Mouse (Mus musculus): ENCODE data around the gene Qk.

The Qk gene

DNA sequence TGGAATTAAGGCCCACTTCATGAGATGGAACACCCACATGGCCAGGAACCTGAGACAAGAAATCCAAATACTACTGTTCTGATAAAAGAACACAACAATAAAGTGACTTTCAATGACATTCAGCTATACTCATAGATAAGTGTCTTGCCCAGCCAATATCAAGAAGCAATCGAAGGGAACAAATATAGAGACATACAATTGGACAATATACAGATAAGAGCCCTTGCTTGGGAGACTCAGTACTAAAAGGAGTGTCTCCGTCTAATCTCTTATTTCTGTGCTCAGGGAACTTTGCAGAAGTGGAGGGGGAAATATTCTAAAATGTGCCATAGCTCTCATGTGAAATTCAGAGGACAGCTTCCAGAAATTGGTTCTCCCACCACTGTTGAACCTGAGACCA is 83.1 kb downstream of the Qk start:
- no peak for DNase-seq

DNA sequence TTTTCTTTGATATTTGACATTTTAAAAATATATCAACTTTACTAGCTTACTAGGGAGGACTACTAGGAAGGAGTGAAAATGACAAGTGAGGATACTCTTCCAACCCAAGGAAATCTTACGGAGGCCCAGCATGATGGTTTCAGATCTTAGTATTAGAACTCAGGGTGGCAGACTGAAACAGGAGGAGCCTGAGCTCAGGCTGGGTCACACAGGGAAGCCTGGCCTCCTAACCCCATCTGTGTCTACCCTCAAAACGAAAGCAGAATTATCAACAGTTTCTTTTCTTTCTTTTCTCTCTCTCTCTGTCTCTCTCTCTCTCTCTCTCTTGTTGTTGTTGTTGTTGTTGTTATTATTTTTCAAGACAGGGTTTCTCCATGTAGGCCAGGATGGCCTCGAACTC is 87.2 kb downstream of the Qk start:
- no peak for DNase-seq

DNA sequence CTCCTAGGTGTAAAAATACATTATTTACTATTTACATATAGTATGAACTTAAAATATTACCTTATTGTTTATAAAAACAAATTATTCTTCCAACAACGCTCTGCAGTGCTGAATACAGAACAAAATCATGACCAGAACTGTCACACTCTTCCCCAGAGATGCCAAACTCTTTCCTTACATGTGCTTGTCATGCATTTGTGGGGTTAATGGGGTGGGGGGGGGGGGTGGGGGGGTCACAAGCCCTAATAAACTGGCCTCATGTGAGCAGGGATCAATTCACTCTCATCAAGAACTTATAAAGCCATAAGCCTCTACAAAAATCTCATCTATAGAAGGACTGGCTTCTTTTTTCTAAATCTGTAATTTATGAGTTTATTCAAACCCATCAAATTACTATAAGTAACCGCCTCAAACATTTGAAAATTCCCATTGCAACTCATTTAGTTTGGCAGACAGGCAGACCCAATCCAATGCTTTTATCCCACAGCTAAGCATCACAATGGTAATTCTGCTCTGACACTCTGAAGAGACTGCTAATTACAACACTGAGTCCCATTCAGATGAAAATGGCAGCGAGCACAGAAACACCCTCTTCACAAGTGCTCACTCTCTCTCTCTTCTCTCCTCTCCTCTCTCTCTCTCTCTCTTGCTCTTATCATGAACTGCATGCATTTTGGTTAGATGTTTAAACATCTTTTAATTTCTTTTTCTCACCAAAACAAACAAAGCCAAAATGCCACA is 91.7 kb downstream of the Qk start:
- DNase-seq, result no peak

DNA sequence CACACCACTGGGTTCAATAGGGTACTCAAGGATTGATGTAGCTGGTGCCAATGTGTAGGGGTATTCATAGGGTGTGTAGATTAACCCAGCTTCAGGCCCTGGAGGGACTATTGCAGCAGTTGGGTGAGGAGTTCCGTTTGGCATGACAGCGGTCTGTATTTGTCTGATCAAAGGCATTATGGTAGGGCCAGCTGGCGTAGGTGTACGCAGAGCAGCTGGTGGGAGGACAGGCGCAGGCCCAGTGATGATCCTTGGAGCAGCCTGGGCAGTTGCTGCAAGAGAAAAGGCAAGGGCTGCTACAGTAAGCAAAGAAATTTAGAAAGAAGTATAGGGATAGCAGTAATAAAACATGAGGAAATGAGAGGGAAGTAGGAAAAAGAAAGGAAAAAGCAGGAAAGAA is 103.5 kb downstream of the Qk start:
- DNase-seq, result peak; percentile 23 to 27

DNA sequence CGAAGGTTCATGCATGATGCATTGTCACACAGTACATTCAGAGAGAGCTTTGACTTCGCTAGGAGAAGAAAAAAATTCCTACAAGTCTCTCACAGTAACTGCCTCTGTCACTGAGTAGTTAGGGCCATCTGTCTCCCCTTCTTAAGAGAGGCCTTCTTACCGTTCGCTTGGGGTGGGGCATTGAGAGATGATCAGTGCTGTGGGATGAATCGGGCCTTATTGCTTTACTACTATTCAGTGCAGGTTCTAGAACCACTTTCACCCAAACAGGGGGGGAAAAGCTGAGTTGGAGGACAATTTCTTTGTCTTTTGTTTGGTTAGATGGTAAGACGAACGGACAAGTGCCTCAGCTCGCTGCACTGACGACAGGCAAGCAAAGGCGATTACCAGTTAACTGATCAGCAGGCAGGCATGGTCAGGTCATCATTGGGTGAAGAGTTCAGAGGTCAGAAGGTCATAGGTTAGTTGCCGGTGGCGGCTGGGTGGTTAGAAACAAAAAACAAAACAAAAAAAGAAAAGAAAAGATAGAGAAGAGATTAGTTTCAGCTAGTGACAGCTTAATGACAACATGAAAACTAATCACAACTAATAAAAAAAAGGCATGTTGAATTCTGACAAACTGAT is 110.4 kb downstream of the Qk start:
- DNase-seq, result no peak

DNA sequence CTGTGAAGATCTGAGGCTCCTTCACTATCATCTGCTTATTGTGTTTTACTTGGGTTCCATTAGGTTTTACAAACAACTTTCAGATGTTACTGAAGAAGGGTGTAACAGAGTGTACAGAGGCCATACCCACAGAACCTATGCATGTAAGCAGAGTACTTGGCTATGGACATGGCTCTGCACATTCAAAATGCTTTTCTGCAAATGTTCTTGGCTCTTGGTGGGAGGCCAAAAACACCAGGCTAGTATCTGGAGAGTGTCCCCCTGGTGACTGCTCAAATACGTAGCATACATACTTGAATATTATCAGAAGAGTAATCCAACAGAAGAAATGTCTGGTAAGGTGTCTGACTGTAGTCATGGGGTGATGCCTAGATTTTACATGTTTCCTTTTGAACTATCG is 121.0 kb downstream of the Qk start:
- DNase-seq, result no peak

DNA sequence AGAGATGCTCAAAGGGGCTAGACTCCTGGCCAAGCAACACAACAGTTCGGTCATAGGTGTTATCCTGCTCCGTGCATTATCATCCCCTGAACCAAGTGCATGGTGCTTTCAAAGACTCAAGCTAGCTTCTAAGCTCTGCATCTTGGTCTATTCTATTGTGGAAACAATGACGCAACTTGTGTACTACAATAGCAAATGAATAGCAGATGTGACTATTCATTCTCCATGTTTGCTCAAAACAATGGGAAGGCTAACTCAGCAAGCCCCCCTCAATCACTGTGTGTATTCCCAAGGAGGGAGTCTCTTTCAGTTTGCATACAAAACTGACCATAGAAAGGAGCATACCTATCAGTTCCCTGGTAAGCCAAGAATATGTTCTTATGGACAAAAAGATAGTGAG is 121.4 kb downstream of the Qk start:
- no peak for DNase-seq

DNA sequence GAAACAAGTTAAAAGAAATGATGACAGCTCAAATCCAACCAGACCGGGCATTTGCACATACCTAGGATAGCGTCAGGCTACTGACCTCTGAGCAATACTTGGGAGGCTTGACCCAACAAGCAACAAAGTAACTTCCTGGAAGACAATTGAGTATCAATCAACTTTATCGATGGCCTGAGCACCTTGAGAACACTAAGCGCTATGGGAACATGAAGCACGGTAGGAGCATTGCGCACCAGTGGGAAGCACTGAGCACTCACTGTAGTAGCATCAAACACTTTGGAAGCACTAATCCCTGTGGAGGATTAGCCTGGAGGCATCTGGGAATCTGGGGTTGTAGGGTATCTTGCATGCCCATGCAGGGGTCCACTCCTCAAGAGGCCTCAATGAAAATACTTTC is 124.0 kb downstream of the Qk start:
- DNase-seq, result no peak

DNA sequence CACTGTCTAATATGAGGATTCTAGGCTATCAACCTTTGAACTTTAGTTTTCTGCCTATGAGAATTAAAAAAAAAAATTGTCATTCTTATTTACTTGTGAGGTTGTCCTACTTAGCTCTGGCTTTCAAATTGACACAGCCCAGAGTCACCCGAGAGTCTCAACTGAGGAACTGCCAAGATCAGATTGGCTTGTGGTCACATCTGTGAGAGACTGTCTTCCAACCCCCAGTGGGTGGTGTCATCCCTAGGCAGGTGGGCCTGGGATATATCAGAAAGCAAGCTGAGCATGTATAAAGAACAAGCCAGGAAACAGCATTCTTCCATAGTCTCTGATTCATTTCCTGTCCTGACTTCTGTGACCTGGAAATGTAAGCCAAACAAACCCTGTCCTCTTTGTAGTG is 128.8 kb downstream of the Qk start:
- DNase-seq, result no peak

DNA sequence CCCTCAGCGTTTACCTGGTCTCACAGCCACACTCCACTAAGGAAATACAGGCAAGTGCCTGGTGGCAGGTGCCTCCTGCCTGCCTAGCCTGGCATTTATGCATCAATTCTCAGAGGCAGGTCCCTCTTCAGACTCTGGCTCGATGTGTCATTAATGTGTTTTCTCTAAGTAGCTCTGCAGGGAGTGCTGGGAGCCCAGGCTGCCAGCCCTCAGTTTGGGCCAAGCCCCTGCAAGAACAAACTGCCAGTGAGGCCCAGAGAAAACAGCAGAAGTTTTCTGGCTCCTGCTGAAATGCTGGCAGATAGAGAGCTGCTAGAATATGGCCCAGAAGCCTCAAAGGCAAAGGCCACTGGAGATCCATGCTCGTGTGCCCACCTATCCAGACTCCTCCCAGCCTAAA is 131.2 kb downstream of the Qk start:
- peak; percentile 14 to 15 for DNase-seq

DNA sequence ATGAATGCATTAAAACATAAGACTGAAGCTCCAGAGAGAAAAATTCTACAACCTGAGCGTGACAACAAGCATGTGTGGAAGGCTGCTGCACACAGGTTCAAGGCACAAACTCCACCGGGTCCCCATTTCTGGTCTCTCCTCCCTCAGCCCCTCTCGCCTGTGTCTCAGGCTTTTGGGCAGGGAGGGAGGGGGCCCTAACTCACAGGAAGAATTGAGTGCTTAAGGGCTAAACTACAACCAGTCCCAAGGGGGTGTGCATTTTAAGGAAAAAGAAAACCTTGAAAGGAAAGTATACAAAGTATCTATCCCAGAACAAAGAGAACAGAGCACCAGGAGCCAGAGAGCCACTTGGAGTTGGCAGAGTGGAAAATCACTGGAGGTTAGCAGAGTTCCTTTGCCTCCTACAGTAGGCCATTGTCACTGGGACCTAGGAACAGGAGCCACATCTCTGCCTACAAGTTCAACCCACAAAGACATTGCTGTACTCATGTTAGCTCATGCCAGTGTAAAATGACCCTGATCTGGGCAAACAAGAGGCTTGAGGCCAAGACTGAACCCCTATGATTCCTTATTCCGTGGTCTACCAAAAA is 132.1 kb downstream of the Qk start:
- no peak for DNase-seq

DNA sequence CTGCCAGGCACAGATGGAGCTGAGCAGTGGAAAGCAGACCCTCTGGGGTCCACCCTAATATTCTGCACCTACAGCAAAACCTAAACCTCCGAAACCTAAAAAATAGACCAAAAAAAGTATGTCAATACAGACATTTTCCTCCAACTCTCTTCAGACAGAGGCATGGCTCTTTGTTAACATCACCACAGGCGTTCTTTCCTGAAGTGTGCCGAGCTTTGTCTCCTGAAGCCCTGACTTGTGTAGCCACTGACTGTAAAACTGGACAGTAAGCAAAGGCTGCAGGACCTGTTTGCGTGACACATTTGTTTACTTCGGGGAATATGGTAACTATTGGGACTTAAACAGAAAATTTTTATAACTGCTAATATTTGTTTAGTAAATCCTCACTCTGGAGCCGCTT is 137.9 kb downstream of the Qk start:
- DNase-seq, result no peak

DNA sequence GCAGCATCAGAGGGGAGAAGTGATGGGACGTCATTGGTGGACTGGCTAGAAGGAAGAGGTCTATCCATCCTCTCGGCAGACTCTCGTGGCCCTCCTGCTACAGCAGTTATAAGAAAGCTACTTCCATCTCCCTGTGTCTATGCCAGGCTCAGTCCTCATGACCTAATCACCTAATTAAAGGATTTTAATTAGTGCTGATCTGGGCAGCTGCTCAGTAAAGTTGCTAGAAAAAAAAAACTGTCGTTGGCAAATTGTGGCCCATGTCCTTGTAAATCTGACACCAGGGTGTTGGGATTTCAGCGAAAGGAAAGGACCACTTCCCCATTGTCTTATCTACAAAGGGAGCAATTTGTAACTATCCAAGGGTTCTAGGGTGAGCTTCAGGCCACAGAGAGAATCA is 142.6 kb downstream of the Qk start:
- no peak for DNase-seq

DNA sequence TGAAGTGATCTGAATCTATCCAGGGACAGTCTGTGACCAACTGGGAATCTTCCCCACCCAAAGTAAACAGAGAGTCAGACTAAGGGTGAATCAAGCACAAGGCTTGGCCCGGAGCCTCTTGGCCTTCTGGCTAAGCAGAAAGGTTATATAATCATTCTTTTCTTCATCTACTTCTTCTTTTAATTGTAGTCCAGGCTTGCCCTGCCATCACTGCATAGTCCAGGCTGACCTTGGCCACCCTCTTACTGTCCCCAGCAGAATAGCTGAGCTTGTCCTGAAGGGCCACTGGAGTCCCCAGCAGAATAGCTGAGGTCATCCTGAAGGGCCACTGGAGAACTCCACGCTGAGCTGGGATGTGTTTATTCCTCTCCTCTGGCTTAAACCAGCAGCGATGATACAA is 158.4 kb downstream of the Qk start:
- no peak for DNase-seq

DNA sequence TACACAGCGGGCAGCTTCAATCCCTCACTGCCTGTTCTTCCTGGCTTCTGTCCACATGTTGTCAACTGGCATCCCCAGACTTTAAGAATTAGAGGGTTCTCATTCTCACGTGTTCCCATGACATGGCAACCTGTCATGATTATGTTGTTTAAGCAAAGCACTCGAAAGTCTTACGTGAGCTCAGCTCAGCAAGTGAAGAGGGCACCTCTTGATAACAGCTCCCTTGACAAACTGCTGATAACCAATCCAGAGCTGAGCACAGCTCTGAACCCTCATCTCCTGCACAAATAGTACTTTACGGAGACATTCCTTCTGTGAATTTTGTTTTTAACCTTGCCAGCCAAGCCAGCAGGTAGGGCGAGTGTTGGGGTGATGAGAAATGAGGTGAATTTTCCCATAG is 159.2 kb downstream of the Qk start:
- no peak for DNase-seq

DNA sequence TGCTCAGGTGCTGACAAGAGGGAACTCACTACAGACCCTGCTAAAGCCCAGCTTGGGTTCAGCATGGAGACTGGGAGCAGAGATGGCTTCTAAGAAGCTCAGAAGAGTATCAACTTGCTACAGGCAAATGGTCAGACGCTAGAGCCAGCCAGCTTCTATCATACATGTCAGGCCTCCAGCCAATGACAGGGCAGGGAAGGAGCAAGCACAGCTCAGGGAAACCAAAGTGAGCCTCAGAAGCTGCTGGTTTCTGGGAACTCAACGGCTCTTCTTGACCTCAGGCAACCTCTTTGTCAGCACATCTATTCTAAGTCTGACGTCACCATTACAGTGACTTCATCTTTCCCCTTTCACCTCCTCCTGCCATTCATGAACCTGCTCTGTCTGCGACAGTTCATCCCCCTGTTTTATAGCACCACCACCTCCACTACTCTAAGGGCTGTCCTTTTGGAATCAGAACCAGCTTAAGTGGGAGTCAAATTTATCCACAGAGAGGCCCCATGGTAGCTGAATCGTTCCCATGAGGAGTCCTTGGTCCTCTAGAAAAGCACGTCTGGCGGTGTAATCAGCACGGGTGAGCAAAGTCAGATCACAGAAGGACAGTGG is 166.7 kb downstream of the Qk start:
- DNase-seq, result no peak

Data from cerebellum, postnatal 14 days (tissue).